Mouse (Mus musculus): ENCODE results near the gene F3. TPM values are rescaled to one million over a fixed set of nuclear protein-coding genes. Genes with fewer than 3 reads are reported as not detected.
A peak's percentile ranks its signal among the peaks of the same experiment; 100 is the strongest.

F3 gene
- polyA plus RNA-seq, 1 experiment from 2014 or later, result 25.7 TPM

GRCm38 (mm10) chr3:121686408-121686911 lies 36.9 kb upstream of the F3 start:
- no peak overlapping the region for H3K4me3 ChIP-seq (ENCODE audit: low read depth, low read length)
- no peaks in the 10 kb centered on the region for H3K4me1 ChIP-seq (ENCODE audit: control insufficient read depth, insufficient read depth, low read length)
- DNase-seq (ENCODE audit: low spot score) (no peak), ATAC-seq (ENCODE audit: low read depth) (peak; percentile 26; the same call in 1 of the 2 replicates)
- no peaks in the 10 kb centered on the region for H3K9me3 ChIP-seq (ENCODE audit: control insufficient read depth, low read length)
- H3K36me3 ChIP-seq (ENCODE audit: control insufficient read depth, insufficient read depth, low read length), result no peaks in the 10 kb centered on the region
- H3K9ac ChIP-seq (ENCODE audit: low read depth, low read length), result no peak overlapping the region
- no peak overlapping the region for H3K4me2 ChIP-seq (ENCODE audit: low read depth, low read length)
- WGBS, result 82% methylated on average over 4 of the region's 4 CpGs
- H3K27me3 ChIP-seq (replicated peaks; ENCODE audit: control insufficient read depth, insufficient read depth, low read length), result no peaks in the 10 kb centered on the region
- H3K27ac ChIP-seq (replicated peaks; ENCODE audit: low read depth, low read length), result no peak overlapping the region

- Histone ChIP-seq H3K36me3 (ENCODE audit: control insufficient read depth, insufficient read depth, low read length) (no peaks in the 10 kb centered on the region), H3K4me2 (ENCODE audit: low read depth, low read length) (no peak overlapping the region), H3K27ac (replicated peaks; ENCODE audit: low read depth, low read length) (no peak overlapping the region), H3K9ac (ENCODE audit: low read depth, low read length) (no peak overlapping the region), H3K9me3 (ENCODE audit: control insufficient read depth, low read length) (no peaks in the 10 kb centered on the region), H3K4me3 (ENCODE audit: low read depth, low read length) (no peak overlapping the region), H3K4me1 (ENCODE audit: control insufficient read depth, insufficient read depth, low read length) (no peaks in the 10 kb centered on the region), H3K27me3 (replicated peaks; ENCODE audit: control insufficient read depth, insufficient read depth, low read length) (no peaks in the 10 kb centered on the region)
- 86% methylated on average over 3 of the region's 3 CpGs for WGBS
- ATAC-seq (ENCODE audit: low read depth) (no peak), DNase-seq (ENCODE audit: low spot score) (no peak)
Observed at GRCm38 (mm10) chr3:121687741-121688140, 35.6 kb upstream of the F3 start.

GRCm38 (mm10) chr3:121689029-121689428 lies 34.3 kb upstream of the F3 start:
- no peaks in the 10 kb centered on the region for H3K36me3 ChIP-seq (ENCODE audit: control insufficient read depth, insufficient read depth, low read length)
- H3K4me3 ChIP-seq (ENCODE audit: low read depth, low read length), result no peak overlapping the region
- no peaks in the 10 kb centered on the region for H3K4me1 ChIP-seq (ENCODE audit: control insufficient read depth, insufficient read depth, low read length)
- DNase-seq (ENCODE audit: low spot score) (no peak), ATAC-seq (ENCODE audit: low read depth) (no peak)
- no peak overlapping the region for H3K9ac ChIP-seq (ENCODE audit: low read depth, low read length)
- WGBS, result 83% methylated on average over 5 of the region's 5 CpGs
- H3K27me3 ChIP-seq (replicated peaks; ENCODE audit: control insufficient read depth, insufficient read depth, low read length), result no peaks in the 10 kb centered on the region
- no peak overlapping the region for H3K27ac ChIP-seq (replicated peaks; ENCODE audit: low read depth, low read length)
- no peak overlapping the region for H3K4me2 ChIP-seq (ENCODE audit: low read depth, low read length)
- H3K9me3 ChIP-seq (ENCODE audit: control insufficient read depth, low read length), result no peaks in the 10 kb centered on the region

GRCm38 (mm10) chr3:121689697-121690096 lies 33.6 kb upstream of the F3 start:
- ATAC-seq (ENCODE audit: low read depth), result no peak
- no peaks in the 10 kb centered on the region for H3K27me3 ChIP-seq (replicated peaks; ENCODE audit: control insufficient read depth, insufficient read depth, low read length)

GRCm38 (mm10) chr3:121693001-121693730 lies 30.2 kb upstream of the F3 start:
- Histone ChIP-seq H3K27me3 (replicated peaks; ENCODE audit: control insufficient read depth, insufficient read depth, low read length) (no peaks in the 10 kb centered on the region), H3K9me3 (ENCODE audit: control insufficient read depth, low read length) (no peaks in the 10 kb centered on the region), H3K27ac (replicated peaks; ENCODE audit: low read depth, low read length) (no peak overlapping the region), H3K4me3 (ENCODE audit: low read depth, low read length) (no peak overlapping the region), H3K9ac (ENCODE audit: low read depth, low read length) (no peak overlapping the region), H3K4me1 (ENCODE audit: control insufficient read depth, insufficient read depth, low read length) (no peaks in the 10 kb centered on the region), H3K4me2 (ENCODE audit: low read depth, low read length) (no peak overlapping the region), H3K36me3 (ENCODE audit: control insufficient read depth, insufficient read depth, low read length) (no peaks in the 10 kb centered on the region)
- no peak for DNase-seq (ENCODE audit: low spot score)
- no peak for ATAC-seq (ENCODE audit: low read depth)
- 57% methylated on average over 13 of the region's 13 CpGs for WGBS

More at GRCm38 (mm10) chr3:121689697-121690096, 33.6 kb upstream of the F3 start:
- H3K4me1 ChIP-seq (ENCODE audit: control insufficient read depth, insufficient read depth, low read length), result no peaks in the 10 kb centered on the region
- H3K4me3 ChIP-seq (ENCODE audit: low read depth, low read length), result no peak overlapping the region
- no peak overlapping the region for H3K9ac ChIP-seq (ENCODE audit: low read depth, low read length)
- no peak for DNase-seq (ENCODE audit: low spot score)
- no peaks in the 10 kb centered on the region for H3K9me3 ChIP-seq (ENCODE audit: control insufficient read depth, low read length)
- no peak overlapping the region for H3K27ac ChIP-seq (replicated peaks; ENCODE audit: low read depth, low read length)
- H3K4me2 ChIP-seq (ENCODE audit: low read depth, low read length), result no peak overlapping the region
- WGBS, result 82% methylated on average over 3 of the region's 3 CpGs
- no peaks in the 10 kb centered on the region for H3K36me3 ChIP-seq (ENCODE audit: control insufficient read depth, insufficient read depth, low read length)

- H3K27me3 ChIP-seq (replicated peaks; ENCODE audit: control insufficient read depth, insufficient read depth, low read length), result no peaks in the 10 kb centered on the region
- no peak overlapping the region for H3K4me2 ChIP-seq (ENCODE audit: low read depth, low read length)
- DNase-seq (ENCODE audit: low spot score) (no peak), ATAC-seq (ENCODE audit: low read depth) (no peak)
- no peak overlapping the region for H3K4me3 ChIP-seq (ENCODE audit: low read depth, low read length)
- H3K27ac ChIP-seq (replicated peaks; ENCODE audit: low read depth, low read length), result no peak overlapping the region
- H3K36me3 ChIP-seq (ENCODE audit: control insufficient read depth, insufficient read depth, low read length), result no peaks in the 10 kb centered on the region
- H3K9ac ChIP-seq (ENCODE audit: low read depth, low read length), result no peak overlapping the region
- no peaks in the 10 kb centered on the region for H3K9me3 ChIP-seq (ENCODE audit: control insufficient read depth, low read length)
- no peaks in the 10 kb centered on the region for H3K4me1 ChIP-seq (ENCODE audit: control insufficient read depth, insufficient read depth, low read length)
- WGBS, result 69% methylated on average over 5 of the region's 5 CpGs
Observed at GRCm38 (mm10) chr3:121693746-121694145, 29.6 kb upstream of the F3 start.

GRCm38 (mm10) chr3:121697169-121697568 lies 26.2 kb upstream of the F3 start:
- Histone ChIP-seq H3K4me3 (ENCODE audit: low read depth, low read length) (no peak overlapping the region), H3K36me3 (ENCODE audit: control insufficient read depth, insufficient read depth, low read length) (no peaks in the 10 kb centered on the region), H3K4me2 (ENCODE audit: low read depth, low read length) (no peak overlapping the region), H3K4me1 (ENCODE audit: control insufficient read depth, insufficient read depth, low read length) (peaks cover 10% of the 10 kb centered on the region), H3K27me3 (replicated peaks; ENCODE audit: control insufficient read depth, insufficient read depth, low read length) (no peaks in the 10 kb centered on the region), H3K9me3 (ENCODE audit: control insufficient read depth, low read length) (no peaks in the 10 kb centered on the region), H3K9ac (ENCODE audit: low read depth, low read length) (no peak overlapping the region), H3K27ac (replicated peaks; ENCODE audit: low read depth, low read length) (no peak overlapping the region)
- DNase-seq (ENCODE audit: low spot score) (no peak), ATAC-seq (ENCODE audit: low read depth) (no peak)
- 75% methylated on average over 7 of the region's 7 CpGs for WGBS

- no peak for DNase-seq (ENCODE audit: low spot score)
- Histone ChIP-seq H3K27ac (replicated peaks; ENCODE audit: low read depth, low read length) (no peak overlapping the region), H3K36me3 (ENCODE audit: control insufficient read depth, insufficient read depth, low read length) (no peaks in the 10 kb centered on the region), H3K9me3 (ENCODE audit: control insufficient read depth, low read length) (no peaks in the 10 kb centered on the region), H3K4me1 (ENCODE audit: control insufficient read depth, insufficient read depth, low read length) (peaks cover 10% of the 10 kb centered on the region), H3K4me2 (ENCODE audit: low read depth, low read length) (no peak overlapping the region), H3K9ac (ENCODE audit: low read depth, low read length) (no peak overlapping the region), H3K27me3 (replicated peaks; ENCODE audit: control insufficient read depth, insufficient read depth, low read length) (no peaks in the 10 kb centered on the region), H3K4me3 (ENCODE audit: low read depth, low read length) (no peak overlapping the region)
- 80% methylated on average over 4 of the region's 4 CpGs for WGBS
- no peak for ATAC-seq (ENCODE audit: low read depth)
Observed at GRCm38 (mm10) chr3:121699401-121699800, 23.9 kb upstream of the F3 start.

- no peaks in the 10 kb centered on the region for H3K9me3 ChIP-seq (ENCODE audit: control insufficient read depth, low read length)
- ATAC-seq (ENCODE audit: low read depth) (no peak), DNase-seq (ENCODE audit: low spot score) (no peak)
- peaks cover 10% of the 10 kb centered on the region for H3K4me1 ChIP-seq (ENCODE audit: control insufficient read depth, insufficient read depth, low read length)
- H3K9ac ChIP-seq (ENCODE audit: low read depth, low read length), result no peak overlapping the region
- H3K4me3 ChIP-seq (ENCODE audit: low read depth, low read length), result no peak overlapping the region
- WGBS, result 92% methylated on average over 4 of the region's 4 CpGs
- no peaks in the 10 kb centered on the region for H3K27me3 ChIP-seq (replicated peaks; ENCODE audit: control insufficient read depth, insufficient read depth, low read length)
- H3K36me3 ChIP-seq (ENCODE audit: control insufficient read depth, insufficient read depth, low read length), result no peaks in the 10 kb centered on the region
- H3K4me2 ChIP-seq (ENCODE audit: low read depth, low read length), result no peak overlapping the region
- H3K27ac ChIP-seq (replicated peaks; ENCODE audit: low read depth, low read length), result no peak overlapping the region
Observed at GRCm38 (mm10) chr3:121699849-121700248, 23.5 kb upstream of the F3 start.

Data from embryonic facial prominence, embryonic 14.5 days (tissue).